Mouse (Mus musculus): ENCODE measurements around the gene Tsga10. TPM values are rescaled to one million over a fixed set of nuclear protein-coding genes. Genes with fewer than 3 reads are reported as not detected.

The Tsga10 gene
- 10 to 100 TPM in 1 of 2 experiments, 1 to 10 TPM in 1; 5.7 to 10.6 TPM for total RNA-seq (2021)
- long read RNA-seq, experiment 1, partial matches to known transcripts, result 2 of 6 reads
- long read RNA-seq, experiment 1, other reads (novel, unspliced or antisense), result 0 of 6 reads
- long read RNA-seq, experiment 2, partial matches to known transcripts, result 2 of 6 reads
- long read RNA-seq, experiment 2, other reads (novel, unspliced or antisense), result 2 of 6 reads

GRCm38 (mm10) chr1:37866286-37866685 lies at the start of gene Tsga10:
TSS of gene Tsga10 (minus strand) at chr1:37866429.
- H3K27ac ChIP-seq, result peak within 1 kb of the TSS; percentile 88
- intact Hi-C loops (cut with DNase I), result loop anchor here (5.0 kb wide), 1 partner anchor 189 kb away; no protein-coding TSS in a partner anchor
- DNase-seq, result no peak
- TF ChIP-seq CTCF (IDR thresholded peaks at IDR 0.05), result no peak
- peak within 1 kb of the TSS; percentile 83 for H3K4me3 ChIP-seq

GRCm38 (mm10) chr1:37912751-37913150 lies 46.5 kb upstream of the Tsga10 start:
- Histone ChIP-seq H3K27ac (no peak overlapping the region), H3K4me3 (no peak overlapping the region)
- TF ChIP-seq CTCF (IDR thresholded peaks at IDR 0.05), result no peak
- no peak for DNase-seq
- intact Hi-C loops (cut with DNase I), result no loop called here

GRCm38 (mm10) chr1:37903178-37903577 lies 36.9 kb upstream of the Tsga10 start:
- H3K27ac ChIP-seq, result peak overlapping the region; percentile 43; the same call in 1 of the 2 replicates
- DNase-seq, result no peak
- intact Hi-C loops (cut with DNase I), result no loop called here
- TF ChIP-seq CTCF (IDR thresholded peaks at IDR 0.05), result peak; percentile 45
- no peak overlapping the region for H3K4me3 ChIP-seq

- no peak overlapping the region for H3K27ac ChIP-seq
- intact Hi-C loops (cut with DNase I), result no loop called here
Observed at GRCm38 (mm10) chr1:37900288-37900687, 34.1 kb upstream of the Tsga10 start.

GRCm38 (mm10) chr1:37899816-37900215 lies 33.6 kb upstream of the Tsga10 start:
- Histone ChIP-seq H3K4me3 (no peak overlapping the region), H3K27ac (no peak overlapping the region)
- no peak for TF ChIP-seq CTCF (IDR thresholded peaks at IDR 0.05)
- DNase-seq, result no peak
- intact Hi-C loops (cut with DNase I), result loop anchor here (10.0 kb wide), 1 partner anchor 235 kb away; no protein-coding TSS in a partner anchor

More at GRCm38 (mm10) chr1:37900288-37900687, 34.1 kb upstream of the Tsga10 start:
- no peak overlapping the region for H3K4me3 ChIP-seq
- TF ChIP-seq CTCF (IDR thresholded peaks at IDR 0.05), result no peak
- no peak for DNase-seq

- DNase-seq, result no peak
- intact Hi-C loops (cut with DNase I), result loop anchor here (5.0 to 10.0 kb wide), 2 partner anchors 103 to 240 kb away; partner anchors contain the start of genes Eif5b and Txndc9
- no peak overlapping the region for H3K4me3 ChIP-seq
- TF ChIP-seq CTCF (IDR thresholded peaks at IDR 0.05), result no peak
- H3K27ac ChIP-seq, result no peak overlapping the region
Observed at GRCm38 (mm10) chr1:37894606-37895005, 28.4 kb upstream of the Tsga10 start.

GRCm38 (mm10) chr1:37891400-37891799 lies 25.2 kb upstream of the Tsga10 start:
- Histone ChIP-seq H3K4me3 (peak overlapping the region; percentile 82), H3K27ac (no peak overlapping the region; the same call in 1 of the 2 replicates)
- intact Hi-C loops (cut with DNase I), result loop anchor here (2.0 to 10.0 kb wide), 3 partner anchors 27 to 243 kb away; partner anchors contain the start of genes Eif5b and Txndc9
- DNase-seq, result no peak
- peak; percentile 29; the same call in 1 of the 2 replicates for TF ChIP-seq CTCF (IDR thresholded peaks at IDR 0.05)

GRCm38 (mm10) chr1:37890025-37890652 lies 23.9 kb upstream of the Tsga10 start, which contains the start of the genes Mitd1 and Mrpl30:
TSS of gene Mitd1 (minus strand) at chr1:37890411.
TSS of gene Mrpl30 (plus strand) at chr1:37890477.
- peak; percentile 4; the same call in 1 of the 2 replicates for TF ChIP-seq CTCF (IDR thresholded peaks at IDR 0.05)
- intact Hi-C loops (cut with DNase I), result loop anchor here (2.0 to 10.0 kb wide), 3 partner anchors 25 to 245 kb away; partner anchors contain the start of genes Eif5b and Txndc9
- Histone ChIP-seq H3K27ac (peak within 1 kb of the TSS; percentile 85), H3K4me3 (peak within 1 kb of the TSS; percentile 82)
- peak; percentile 92 for DNase-seq

GRCm38 (mm10) chr1:37889206-37889605 lies 23.0 kb upstream of the Tsga10 start:
- Histone ChIP-seq H3K4me3 (peak overlapping the region; percentile 82), H3K27ac (peak overlapping the region; percentile 85)
- DNase-seq, result no peak
- intact Hi-C loops (cut with DNase I), result loop anchor here (2.0 kb wide), 1 partner anchor 16 kb away; no protein-coding TSS in a partner anchor
- no peak for TF ChIP-seq CTCF (IDR thresholded peaks at IDR 0.05)

GRCm38 (mm10) chr1:37884451-37884850 lies 18.2 kb upstream of the Tsga10 start:
- Histone ChIP-seq H3K4me3 (no peak overlapping the region), H3K27ac (no peak overlapping the region)
- no peak for TF ChIP-seq CTCF (IDR thresholded peaks at IDR 0.05)
- intact Hi-C loops (cut with DNase I), result no loop called here
- no peak for DNase-seq

GRCm38 (mm10) chr1:37883411-37883810 lies 17.2 kb upstream of the Tsga10 start:
- no peak overlapping the region for H3K27ac ChIP-seq
- TF ChIP-seq CTCF (IDR thresholded peaks at IDR 0.05), result no peak
- no peak overlapping the region for H3K4me3 ChIP-seq
- DNase-seq, result no peak
- intact Hi-C loops (cut with DNase I), result no loop called here

GRCm38 (mm10) chr1:37877736-37878460 lies 11.7 kb upstream of the Tsga10 start:
- no peak overlapping the region for H3K4me3 ChIP-seq
- TF ChIP-seq CTCF (IDR thresholded peaks at IDR 0.05), result no peak
- intact Hi-C loops (cut with DNase I), result no loop called here

More at GRCm38 (mm10) chr1:37877736-37878460, 11.7 kb upstream of the Tsga10 start:
- no peak for DNase-seq
- no peak overlapping the region for H3K27ac ChIP-seq

All from gastrocnemius, adult 2 months (tissue).